Mouse (Mus musculus): ENCODE measurements around the gene Nr1h2.

The Nr1h2 gene

DNA sequence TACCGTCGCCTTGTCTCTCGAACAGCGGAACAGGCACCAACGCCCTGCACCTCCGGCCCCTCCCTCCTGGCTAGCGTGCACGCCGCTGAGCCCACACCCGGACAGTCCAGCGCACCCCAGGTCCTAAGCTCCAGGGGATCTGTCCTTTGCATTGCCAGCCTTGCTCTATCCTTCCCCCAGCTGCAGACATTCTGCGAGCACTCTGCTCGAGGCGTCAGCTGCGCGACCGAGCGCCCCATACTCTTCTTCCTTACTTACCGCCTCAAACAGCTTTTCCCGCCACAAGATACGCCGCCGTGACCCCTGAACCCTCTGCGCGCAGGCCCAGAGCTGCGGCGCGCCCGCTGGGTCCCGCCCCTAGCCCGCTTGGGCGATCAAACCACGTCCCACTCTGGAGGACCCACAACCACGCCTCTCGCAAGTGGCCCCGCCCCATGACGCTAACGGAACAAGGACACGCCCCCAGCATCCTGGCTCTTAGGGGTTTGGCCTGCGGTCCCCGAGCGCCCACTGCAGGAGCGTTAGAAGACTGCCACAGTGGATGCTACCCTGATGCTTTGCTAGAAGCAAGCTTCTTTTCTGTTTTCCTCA, 5.2 kb downstream of the Nr1h2 start, which contains the start of gene Pold1:
Pold1 (minus strand) TSS at position 353 of the 591 bp plus-strand sequence.
- DNase-seq: peak; percentile 100

DNA sequence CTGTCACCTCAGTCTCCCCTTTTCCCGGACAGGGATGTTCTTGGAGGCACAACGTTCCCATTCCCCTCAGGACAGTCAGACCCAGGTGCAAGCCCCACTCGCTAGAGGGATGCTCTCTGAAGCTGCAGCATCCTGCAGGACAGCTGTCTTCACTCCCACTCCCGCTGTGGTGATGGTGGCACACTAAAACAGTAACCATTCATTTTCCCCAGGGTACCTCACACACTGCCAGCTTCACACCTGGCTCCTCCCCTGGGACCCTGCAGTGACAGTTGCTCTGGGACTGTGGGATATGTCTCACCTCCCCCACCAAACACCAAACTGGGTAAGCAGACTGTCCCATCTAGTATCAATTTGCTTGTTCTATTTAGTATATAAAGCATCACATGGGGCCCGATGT, 6.0 kb downstream of the Nr1h2 start:
- DNase-seq: peak; percentile 92

DNA sequence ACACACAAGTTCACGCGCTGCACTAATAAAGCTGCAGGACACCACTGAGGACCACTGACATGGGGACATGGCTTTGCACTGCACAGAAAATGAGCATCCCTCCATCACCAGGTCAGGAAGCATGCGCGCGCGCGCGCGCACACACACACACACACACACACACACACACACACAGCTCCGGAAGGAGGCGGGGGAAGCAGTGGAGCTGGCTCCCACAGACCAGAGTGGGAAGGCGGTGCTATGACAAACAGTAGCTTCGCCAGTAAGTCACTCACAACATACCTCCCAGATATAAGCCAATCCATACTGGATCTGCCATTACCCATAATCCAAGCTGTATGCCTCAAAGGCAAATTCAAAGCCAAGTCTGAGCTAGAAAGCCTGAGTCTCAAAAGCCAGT, 6.7 kb downstream of the Nr1h2 start:
- peak; percentile 61 for DNase-seq

DNA sequence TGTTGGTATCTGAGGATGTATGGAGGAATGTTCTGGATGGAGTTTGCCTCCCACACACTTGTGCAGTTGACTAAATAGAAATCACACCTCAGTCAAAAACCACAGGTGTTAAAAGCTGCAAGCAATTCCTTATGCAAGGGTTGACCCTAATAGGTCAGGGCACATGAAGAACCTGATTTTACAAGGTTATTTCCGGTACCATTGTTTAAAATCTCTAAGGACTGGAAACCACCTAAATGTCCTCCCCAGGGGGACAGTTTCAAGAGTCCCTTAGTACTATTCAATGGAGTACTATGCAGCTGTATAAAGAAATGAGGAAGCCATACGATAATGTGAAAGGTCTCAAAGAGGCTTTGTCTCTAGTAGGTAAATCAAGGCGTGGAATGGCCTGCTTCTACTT, 7.5 kb downstream of the Nr1h2 start:
- DNase-seq: no peak

DNA sequence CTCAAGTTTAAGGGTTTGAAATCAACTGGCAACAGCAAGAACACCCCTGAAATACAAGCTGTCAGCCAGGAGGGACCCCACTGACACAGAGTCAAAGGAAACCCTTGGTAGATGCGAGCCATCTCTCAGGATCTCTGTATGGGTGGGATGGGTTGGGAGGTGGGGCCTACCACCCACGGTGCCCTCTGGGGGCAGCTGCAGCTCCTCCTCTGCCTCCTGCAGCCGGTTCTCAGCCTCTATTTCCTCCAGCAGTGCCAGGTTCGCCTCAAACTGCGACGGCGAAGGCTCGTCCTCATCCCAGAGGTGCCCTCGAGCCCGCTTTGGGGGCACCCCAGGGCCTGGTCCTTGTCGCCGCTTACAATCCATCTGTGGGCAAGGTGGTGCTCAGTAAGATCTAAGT, 10.7 kb downstream of the Nr1h2 start:
- DNase-seq: no peak

DNA sequence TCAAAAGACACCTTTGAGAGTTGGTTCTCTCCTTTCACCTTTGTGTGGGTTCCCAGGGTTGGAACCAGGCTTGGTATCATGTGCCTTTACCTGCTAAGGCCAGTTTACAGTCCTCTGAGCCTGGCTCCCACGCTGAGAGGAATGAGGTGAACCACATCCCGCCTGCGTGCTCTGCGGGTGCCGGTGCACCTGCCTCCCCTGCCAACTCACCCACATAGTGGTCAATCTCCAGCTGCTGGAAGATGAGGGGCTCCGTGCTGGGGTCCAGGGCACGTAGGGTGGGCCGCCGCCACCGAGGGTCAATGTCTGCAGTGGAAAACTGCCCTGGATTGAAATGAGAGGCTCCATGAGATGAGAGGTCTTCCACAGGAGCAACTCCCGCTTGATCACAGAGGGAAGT, 11.2 kb downstream of the Nr1h2 start:
- DNase-seq: peak; percentile 83

DNA sequence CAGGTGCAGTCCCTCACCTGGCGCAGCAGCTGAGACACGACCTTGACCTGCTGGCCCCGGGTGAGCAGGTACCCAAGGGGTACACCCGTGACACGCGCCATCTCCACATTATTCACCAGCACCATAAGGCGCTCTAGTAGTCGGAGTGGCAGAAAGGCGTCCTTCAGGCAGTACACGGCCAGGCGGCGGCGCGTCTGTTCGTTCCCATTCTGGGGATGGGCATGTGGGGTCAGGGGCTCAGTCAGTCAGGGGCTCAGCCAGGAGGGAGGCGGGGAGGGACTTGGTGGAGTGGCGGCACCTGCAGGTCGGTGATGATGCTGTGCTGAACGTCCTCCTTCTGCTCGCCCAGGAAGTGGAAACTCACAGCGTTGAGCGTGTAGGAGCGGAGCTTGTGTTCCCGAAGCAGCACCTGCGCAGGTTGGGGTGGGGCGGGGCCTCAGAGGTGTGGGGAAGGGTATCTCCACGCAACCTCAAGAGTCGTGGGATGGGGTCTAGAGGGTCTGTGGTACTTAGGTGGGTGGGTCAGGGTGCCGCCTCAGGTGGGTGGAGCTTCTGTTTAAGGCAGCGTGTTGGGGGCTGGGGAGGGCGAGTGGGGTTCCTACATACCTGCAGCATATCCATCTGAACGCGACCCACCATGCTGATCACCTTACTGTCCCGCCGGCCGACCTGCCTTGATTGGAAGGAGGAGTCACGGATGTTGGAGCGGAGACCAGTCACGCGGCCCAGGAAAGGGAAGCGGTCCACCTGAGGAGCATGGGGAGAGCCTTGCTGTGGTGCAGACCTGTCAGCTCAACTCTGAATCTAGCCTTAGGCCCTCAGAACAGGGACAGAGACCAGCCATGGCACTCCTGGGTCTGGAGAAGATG, 14.8 kb downstream of the Nr1h2 start:
- peak; percentile 88 for DNase-seq

DNA sequence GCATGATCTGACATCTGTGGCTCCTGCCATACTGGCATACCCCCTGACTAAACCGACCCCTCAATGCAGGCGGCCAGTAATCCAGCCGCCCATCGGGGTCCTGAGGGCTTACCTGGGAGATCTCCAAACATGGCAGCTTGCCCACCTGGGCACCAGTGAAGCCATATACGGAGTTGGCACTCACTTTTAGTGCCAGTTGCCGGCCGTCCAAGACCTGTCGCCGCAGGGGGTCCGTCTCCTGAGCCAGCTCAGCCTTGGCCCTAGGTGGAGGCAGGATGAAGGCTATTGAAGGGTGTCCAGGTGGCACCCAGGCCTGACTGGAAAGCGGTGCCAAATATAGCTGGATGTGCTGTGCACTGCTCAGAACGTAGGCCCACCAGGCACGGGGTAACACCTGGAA, 16.3 kb downstream of the Nr1h2 start:
- DNase-seq: peak; percentile 87

DNA sequence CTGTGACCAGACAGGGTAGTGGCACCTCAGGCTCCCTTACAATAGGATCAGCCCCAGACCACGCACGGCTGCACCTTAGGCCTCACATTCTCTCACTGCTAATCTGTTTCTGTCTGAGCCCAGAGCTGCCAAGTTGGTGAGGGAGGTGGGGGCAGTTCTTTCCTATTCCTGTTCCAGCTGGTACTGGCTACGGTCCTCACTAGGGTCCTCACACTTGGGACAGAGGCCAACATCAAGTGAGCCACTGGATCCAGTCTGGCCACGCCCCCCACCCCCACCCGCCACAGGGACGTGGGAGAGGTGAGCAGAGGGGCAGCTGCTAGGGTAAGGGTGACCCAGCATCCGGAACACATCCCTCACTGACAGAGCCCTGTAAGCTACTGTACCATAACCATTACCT, 16.7 kb downstream of the Nr1h2 start:
- no peak for DNase-seq

DNA sequence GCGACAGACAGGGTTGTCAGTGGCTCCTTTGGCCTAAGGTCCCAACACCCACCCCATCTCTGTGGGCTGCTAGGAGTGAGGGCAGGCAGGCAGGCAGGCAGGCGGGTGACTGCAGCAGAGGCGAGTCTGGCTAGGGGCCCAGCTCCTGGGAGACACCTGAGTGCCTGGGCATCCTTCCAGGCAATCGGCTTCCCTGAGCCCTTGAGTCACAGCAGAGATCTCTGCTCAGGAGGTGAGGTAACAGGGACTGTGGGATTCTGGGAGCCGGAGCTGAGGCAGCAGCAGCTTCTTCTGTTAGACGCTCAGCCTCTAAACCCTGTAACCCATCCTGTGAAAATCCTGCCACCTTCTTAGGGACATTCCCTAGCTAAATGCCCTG, 17.2 kb downstream of the Nr1h2 start:
- peak; percentile 88 for DNase-seq

DNA sequence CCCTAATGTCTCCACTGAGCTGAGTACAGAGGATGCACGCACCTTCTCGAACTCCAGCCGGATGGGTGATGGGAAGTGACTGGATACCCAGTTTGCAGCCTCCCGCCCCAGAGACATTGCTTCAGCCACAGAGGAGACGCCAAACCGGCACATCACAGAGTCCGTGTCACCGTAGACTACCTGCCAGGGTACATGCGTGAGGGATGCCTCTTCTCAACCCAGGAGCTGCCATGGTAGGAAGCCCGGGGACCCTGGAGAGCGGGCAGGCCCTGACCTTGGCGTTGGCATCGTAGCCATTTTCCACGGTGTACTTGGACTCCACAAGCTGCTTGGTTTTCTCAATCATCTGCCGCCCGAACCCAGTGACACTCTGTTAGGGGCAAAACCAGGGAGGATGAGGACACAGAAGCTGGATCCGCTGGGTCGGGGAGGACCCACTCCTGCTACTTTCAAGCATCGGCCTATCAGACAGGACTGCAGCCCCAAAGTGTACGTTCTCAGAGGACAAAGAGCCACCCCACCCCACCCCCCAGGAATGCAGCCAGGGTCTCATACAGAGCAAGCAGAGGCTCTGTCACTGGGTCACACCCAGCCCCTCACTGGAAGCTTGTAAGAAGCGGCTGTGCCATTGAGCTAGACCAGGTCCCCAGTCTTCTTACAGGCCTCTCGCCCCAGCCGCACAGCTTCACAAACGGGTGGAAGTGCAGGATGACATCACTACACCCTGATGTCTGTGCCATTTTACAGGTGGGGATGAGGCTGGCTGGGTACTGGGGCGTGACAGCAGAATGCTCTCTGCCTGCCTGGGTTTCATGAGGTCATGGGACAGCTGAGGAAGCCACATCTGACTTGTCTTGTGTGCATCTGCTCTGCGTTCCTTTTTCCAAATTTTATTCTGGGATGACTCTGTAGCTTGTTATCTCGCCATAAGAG, 17.8 kb downstream of the Nr1h2 start:
- peak; percentile 89 for DNase-seq

DNA sequence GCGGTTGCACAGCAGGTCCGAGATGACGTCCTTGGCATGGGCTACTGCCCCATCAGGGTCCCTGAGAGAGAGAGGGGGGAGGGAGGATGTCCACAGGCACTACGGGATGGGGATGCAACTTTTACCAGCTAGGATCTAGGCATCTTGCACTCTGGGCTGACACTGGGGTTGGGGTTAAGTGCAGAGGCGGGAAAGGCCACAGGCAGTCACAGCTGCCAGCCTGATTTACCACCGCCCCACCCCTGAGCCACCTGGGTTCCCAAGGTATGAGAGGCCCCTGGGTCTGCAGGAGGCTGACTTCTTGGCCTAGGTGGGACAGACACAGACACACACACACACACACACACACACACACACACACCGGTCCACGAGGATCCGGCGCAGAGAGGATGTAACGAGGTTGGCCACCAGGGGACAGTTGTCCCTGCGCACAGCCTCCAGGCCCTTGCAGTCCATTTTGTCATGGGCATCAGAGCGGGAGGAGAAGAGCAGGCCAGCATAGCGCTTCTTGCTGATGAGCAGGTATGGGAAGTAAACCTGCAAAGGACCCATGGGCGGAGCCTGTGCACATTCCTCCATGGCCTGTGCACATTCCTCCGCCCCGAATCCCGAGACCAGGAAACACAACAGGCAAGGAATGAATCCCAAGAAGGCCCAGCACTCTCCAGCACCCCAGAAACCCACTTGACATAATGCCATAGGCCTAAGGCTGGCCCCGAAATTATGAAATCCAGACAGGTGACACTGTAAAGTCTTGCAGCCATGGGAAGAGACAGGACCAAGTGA, 18.9 kb downstream of the Nr1h2 start:
- DNase-seq: peak; percentile 80

DNA sequence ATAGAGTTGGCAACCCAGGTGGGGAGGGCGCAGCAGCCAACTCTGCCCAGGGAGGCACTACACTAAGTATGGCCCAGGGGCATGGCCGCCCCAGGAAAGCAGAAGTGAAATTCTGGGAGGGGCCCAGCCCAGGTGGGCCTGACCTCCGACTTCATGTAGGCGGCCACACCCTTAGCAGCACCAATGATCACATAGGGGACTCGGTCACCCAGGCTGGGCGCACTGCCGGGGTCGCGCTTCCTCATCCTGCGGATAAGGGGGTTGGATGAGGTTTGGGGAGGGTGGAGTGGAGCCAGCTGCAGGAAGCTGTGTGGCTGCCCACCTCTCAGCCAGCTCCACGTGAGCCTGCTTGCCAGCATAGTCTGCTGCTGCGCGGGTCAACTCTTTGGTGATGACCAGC, 19.5 kb downstream of the Nr1h2 start:
- DNase-seq: peak; percentile 94

DNA sequence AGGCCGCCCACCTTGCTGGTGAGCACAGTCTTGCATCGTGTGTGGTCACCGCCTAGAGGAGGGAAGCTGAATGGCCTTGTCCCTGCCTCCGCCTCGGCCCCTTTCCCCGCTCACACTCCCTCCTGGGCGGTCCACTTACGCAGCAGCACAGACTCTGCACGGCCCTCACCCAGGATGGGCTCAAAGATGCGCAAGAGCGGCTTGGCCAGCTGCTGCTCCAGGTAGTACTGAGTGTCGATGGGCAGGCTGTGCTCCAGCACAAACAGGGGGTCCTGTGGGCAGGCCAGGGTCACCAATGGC, 20.1 kb downstream of the Nr1h2 start:
- peak; percentile 88 for DNase-seq

DNA sequence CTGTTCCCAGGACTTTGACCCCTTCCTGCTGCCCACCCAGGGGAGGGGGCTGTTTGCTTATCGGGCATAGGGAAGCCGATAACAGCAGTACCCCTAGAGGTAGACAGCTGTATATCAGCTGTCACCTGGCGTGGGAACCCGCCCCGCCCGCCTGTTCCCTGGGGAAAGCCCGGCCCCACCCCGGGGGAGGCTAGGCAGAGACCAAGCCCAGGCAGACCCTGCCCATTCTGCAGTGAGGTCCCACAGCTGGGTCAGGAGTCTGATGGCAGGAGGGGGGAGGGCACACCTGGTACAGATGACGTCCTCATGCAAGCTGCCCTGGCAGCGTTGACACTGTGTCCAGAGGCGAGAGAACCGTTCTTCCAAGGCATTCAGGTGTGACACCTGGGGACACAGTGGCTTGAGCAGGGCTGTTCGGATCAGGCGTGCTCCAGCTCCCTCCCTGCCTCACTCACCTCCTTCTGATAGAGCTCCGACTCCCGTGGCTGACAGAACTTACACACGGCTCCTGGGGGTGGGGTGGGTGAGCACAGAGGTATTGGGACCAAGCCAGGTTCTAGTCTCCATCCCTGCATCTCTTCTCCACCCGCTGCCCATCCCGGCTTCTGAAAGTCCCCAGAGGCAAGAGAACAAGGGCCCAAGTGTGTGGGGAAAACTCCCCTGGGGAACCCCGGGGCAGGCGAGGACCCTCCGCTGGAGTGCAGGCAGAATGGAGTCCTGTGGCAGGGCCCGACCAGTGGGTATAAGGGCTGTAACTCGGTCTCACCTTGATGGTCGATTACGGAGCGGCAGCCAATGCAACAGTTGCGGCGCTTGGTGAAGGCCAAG, 20.6 kb downstream of the Nr1h2 start:
- DNase-seq: peak; percentile 89

DNA sequence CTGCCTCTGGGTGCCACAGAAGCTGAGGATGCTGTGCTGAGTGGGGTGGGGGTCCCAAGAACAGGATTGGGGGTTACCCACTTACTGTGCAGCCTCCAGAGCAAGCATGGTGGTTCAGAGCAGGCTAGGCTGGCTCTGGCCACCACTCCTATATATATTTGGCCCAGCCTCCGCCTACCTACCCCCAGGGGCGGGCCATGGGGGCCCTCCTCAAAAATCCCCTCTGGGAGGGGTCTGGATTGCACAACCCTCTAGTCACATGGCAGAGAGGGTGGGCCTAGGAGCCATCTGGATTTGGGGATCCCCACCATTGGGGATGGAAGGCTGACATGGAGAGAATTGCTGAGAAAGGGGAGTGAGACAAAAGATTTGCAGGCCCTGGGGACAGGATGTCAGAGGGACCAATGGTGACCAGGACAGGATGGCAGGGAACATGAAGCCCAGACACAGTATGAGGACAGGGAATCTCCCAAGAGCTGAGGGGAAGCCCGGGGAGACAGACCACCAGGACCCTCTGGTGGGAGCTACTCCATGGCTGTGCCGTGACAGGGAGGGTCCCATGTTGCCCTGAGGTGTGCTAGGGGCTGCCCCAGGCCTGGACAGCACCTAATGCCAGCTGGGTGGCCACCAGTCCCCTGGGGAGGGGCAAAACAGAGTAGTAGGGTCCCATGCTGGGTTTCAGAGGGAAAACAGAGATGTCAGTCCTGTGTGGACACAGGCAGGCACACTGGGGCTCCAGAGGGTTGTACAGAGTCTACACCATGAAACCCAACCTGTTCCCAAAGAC, 21.6 kb downstream of the Nr1h2 start, which contains the start of gene Spib:
Spib (minus strand) TSS at position 126 of the 787 bp plus-strand sequence.
- no peak for DNase-seq

DNA sequence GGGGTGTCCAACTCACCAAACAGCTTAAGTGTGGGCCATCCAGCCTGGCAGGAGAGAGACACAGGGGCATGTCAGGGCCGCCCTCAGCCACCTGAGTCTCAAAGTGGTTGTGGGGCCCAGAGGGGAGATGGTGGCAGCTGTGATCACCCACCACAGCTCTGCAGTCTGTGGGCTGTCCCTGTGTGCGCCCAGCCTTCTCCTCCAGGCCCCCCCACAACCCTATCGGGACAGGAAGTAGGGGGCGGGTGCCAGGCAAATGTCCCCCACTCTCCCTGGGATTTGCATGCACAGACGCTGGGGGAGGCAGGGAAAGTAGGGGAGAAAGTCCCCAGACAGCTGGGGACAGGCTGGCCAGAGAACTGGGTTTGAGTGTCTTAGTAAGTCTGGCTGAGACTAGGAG, 22.5 kb downstream of the Nr1h2 start:
- DNase-seq: no peak

DNA sequence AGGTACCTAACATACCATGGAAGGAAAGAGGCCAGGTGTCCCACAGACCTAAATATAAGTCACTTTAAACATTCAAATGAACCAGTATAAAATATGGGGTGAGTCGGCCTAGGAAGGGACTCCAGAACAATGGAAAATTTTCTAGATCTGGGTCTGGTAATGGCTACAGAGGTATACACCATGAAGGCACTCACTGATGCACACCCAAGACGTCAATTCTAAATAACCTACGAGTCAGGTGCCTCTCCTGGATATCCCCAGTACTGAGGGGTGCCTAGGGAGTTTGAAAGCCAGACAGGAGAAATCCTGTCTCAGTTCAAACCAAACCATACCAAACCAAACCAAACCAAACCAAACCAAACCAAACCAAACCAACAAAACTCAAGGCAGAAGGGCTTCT, 23.2 kb downstream of the Nr1h2 start:
- no peak for DNase-seq

DNA sequence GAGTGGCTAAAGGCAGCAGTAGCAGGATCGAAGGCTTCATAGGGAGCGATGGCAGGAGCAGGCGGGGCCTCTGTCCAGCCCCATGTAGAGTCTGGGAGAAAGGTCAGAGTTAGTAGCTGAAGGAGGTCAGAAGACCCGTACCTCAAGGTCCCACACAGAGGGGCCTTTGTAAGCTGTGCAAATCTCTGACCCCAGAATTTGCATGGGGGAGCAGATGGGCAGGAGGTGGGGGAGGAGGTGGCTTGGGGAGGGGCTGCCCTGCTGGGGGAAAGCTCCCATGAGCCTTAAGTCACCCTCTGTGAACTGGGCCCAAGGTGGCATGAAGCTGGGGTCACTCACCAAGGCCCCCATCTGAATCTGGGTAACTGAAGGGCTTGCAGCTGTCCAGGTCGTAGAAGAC, 24.2 kb downstream of the Nr1h2 start:
- DNase-seq: no peak

DNA sequence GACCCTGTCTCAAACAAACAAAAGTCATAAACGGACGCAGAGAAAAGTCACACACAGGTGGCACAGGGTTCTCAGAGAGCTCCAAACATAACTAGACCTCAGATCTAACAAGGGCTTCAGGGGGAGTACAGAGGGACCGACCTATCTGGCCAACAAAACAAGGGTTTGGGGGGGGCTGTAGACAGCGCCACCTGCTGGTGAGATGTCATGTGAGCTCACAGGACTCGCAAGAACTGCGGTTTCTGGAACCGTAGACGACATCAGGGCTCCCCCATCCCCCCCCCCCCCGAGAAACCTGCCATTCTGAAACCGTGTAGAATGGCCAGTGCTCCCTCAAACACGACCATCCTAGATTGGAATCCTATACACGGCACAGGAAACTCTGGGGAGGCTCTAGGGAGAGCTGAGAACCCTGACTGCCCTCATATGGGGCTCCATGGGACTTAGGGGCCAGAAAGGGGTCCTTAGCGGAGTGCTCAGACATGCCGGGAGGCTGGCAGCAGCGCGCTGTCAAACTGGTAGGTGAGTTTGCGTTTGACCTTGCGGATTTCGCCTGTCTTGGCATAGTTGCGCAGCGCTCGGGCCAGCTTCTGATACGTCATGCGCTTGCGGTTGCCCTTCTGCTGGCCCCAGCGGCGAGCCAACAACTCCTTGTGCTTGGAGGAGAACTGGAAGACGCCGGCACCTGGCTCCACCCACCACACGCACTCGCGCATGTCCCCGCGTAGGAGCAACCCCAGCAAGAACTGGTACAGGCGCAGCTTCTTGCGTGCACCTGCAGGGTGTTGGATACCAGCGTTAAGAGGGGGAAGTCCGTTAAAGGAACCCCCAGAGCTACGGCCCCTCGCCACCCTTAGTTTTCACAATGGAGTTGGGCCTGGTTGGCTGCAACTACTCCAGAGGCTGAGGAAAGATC, 26.0 kb downstream of the Nr1h2 start:
- DNase-seq: peak; percentile 97

Measured in heart, adult 11 months (tissue).